Mouse (Mus musculus): ENCODE measurements around the gene Sntb2. TPM values are rescaled to one million over a fixed set of nuclear protein-coding genes. Genes with fewer than 3 reads are reported as not detected.

Sntb2 gene
- polyA plus RNA-seq, 2 experiments from 2014 or later: 3.1 to 6.1 TPM

DNA sequence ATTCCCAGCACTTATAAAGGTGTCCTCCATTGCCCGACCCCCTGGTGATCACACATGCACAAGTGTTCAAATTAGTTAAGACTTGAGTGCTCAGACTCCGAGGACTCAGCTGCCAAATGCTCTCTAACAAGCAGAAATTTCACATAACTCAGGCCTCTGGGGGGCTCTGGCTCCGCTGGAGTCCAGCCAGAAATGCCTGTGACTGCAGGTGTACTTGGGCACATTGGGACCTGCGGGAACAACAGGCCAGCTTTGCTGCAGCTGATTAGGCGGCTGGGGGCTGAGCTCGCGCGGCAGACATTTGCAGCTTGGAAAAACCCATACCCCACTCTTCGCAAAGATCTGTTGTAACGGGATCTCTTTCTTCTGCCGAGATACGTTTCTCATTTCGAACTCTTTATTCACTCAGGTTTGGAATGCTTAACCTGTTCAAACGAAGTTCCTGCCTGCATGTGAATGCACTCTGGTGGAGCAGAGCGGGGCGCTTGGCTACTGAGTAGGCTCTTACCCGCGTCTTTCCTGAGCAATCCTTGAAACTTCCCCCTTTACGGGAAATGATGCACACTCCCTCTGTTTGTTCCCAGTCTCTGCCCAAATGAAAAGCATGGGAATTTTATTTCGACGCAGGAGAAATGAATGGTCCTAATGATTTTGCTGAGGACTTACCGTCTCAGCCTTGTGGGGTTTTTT lies 3.0 kb upstream of the Sntb2 start:
- ATAC-seq: no peak

DNA sequence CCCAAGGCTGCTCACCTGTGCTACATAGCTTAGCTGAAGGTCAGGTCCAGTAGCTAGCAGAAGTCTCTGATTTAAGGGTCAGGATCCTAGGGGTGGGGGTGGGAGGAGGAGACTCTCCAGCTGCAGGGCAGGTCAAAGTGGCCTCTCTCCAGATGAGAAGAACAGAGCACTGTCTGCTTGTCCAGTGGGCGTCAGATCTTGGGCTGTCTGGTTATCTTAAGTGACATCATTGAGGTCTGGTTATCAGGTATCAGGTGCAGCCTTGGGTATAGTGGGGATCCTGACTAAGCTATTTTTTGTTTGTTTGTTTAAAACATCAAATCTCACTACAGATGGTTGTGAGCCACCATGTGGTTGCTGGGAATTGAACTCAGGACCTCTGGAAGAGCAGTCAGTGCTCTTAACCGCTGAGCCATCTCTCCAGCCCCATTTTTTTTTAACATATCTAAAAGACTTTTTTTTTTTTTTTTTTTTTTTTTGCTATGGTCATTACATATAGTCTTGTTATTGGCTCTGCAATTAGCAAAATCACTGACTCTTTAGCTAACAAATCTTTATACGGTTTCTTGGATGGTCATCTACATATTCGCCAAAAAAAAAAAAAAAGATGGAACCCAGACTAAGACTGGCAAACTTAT lies 1.9 kb upstream of the Sntb2 start:
- no peak for ATAC-seq

DNA sequence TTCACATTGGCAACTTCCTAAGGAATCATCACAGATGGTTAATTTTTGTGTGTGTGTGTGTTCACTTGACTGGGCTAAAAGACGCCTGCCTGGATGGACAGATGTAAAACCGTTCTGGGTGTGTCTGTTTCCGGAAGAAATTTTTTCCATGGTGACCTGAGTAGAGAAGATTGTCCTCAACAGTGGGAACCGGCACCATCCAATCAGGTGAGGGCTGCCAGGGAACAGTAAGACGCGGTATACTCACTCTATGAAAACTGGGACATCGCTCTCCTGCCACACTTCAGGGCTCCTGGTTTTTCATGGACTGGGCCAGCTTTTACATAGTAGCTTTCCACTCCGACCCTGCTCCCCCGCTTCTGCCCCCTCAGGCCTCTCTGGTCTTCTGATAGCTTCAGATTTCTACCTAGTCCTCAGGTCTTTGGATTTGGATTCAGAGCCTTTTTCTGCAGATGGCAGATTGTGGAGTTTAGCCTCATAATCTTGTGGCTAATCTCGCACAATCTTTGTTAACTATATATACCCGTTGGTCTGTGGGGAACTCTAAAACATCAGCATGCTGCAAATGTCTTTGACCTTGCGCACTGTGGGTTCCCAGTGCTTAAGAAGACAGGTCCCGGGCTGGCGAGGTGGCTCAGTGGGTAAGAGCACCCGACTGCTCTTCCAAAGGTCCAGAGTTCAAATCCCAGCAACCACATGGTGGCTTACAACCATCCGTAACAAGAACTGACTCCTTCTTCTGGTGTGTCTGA lies 1.1 kb upstream of the Sntb2 start:
- ATAC-seq: no peak

DNA sequence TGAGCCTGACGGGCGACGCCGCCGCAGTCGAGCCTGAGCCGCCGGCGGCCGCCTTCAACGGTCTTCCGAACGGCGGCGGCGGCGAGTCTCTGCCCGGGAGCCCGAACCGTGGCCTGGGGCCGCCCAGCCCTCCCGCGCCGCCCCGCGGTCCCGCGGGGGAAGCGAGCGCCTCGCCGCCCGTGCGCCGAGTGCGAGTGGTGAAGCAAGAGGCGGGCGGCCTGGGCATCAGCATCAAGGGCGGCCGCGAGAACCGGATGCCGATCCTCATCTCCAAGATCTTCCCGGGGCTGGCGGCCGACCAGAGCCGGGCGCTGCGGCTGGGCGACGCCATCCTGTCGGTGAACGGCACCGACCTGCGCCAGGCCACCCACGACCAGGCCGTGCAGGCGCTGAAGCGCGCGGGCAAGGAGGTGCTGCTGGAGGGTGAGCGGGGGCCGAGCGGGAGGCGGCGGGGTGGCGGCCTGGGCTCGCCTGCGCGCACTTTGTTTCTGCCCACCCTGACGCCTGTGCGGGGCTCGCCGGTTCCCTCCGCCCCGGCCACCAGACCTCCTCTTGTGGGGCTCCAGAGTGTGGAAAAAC lies 438 bp downstream of the Sntb2 start:
- peak; percentile 32 for ATAC-seq

DNA sequence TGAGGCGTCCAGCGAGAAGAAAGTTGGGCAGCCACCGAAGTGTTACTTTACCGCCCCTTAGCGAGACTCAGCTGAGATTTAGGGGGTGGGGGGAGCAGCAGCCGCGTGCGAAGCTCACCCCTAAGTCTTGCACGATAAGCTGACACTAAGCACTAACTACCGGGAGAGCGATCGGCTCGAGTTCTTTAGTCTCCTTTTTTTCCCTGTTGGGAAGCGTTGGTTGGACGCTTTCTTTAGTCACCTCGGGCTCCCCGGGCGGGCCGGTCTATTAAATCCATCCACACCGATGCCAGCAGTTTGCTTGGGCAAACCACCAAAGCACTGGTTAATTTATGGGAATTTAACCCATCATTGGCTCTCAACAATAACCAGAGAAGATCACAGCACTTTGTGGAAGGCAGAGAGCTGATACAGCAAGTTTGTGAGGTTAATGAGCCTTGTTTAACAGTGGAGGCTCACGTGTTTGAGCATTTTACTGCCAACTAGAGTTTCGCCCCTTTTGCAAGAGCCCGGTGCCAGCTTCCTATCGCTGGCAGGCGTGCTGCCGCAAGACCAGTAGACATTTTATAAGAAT lies 1.0 kb downstream of the Sntb2 start:
- peak; percentile 14 for ATAC-seq

DNA sequence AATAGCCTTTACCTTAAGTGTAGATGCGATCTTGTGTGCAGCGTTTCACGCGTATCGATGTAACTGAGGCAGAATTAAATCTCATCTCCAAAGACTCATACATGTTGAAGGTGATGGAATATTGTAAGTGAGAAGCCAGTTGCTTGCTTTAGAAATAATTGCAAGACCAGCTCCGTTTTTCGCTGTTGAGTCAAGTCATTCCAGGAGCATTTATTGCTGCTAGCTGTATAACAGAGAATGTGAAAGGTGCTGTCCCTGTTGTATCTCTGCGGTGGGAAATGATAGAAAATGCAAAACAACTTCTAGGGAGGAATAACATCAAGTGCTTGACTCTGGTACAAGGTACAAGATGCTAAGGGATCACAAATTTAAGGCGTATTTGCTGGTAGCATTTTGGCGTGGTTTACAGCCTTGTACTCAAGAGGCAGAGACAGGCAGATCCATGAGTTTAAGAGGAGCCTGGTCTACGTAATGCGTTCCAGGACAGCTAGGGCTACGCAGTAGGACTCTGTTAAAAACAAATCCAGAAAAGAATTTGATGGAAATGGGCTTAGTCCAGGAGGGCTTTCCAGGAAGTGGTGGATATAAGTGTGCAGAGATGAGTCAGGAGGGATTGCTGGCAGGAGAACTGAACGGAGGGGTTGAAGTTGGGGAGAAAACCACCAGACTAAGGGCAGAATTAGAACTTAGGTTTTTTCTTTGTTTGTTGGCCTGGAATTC lies 1.7 kb downstream of the Sntb2 start:
- ATAC-seq: peak; percentile 53

DNA sequence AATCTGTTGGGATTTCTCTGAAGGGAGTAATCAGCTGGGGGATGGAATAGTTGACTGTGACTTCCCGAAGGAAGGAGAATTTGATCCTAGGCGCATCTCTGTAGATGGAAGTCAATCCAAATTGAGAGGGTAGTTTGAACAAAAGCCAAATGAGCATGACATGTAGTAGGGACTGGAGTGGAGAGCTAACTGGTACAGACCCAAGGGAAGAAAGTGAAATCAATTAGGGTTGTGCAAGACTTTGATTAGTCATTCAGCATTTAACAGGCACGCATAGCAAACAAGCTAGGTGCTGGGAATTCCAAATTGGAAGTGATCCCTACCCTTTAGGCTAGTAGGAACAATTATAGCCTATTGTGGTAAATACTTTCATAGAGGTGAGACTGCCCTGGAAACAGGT lies 6.3 kb downstream of the Sntb2 start:
- no peak for ATAC-seq

DNA sequence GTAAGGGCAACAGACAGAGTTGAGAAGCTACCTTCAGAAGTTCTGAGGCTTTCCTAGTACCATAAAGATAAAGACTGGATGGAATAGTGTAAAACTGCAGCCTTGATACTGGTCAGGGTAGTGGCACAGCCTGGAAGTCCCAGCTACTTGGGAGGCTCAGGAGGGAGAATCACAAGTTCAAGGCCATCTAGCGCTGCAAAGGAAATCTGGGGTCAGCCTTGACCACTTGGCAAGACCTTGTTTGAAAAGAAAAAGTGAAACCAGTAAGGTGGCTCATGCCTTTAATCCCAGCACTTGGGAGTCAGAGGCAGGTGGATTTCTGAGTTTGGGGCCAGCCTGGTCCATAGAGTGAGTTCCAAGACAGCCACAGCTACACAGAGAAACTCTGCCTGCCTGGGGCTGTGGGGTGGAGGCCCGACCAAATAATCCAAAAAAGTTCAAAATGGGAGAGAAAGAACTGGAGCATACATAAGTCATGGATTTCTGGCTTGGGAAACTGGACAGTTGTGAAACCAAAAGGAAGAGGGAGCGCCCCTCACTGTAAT lies 8.4 kb downstream of the Sntb2 start:
- ATAC-seq: no peak

DNA sequence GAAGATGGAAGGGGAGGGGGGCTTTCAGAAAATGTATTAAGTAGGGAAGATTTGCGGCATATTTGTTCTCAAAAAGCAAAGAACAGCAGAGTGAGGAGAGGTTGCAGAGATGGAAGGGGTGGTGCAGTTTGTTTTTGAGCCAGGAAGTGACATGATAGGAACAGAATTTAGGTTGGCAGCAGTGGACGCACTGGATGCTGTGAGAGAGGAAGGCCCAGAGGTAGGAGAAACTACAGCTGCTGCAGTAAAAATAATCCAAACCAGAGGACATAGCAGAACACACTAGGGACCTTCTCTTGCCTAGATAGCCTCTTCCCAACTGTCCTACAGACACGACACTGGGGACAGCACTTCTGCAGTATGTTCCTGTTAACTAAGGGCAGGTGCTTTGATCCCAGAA lies 9.2 kb downstream of the Sntb2 start:
- no peak for ATAC-seq

DNA sequence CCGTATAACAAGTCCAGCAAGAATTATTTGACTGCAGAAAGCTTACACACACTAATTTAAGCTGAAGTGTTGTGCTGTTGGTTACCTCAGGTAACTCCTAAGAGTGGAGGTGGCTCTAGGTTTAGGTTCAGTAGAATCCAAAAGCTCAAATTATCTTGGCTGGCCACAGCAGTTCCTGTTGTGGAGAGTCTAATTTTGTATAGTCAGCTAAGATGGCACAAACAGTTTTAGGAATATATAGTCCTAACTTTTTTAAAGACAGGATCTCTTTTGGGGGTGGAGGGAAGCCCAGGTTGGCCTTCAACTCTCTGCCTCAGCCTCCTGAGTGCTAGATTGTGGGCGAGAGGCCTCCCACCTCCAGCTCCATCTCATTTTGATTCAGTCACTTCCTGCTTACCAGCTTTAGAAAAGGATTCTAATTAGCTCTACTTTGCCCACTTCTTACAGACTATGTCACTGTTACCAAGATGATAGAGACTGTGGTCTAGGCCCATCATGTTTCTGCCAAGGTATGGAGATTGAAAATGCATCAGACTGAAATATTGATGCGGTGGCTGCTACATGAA lies 13.2 kb downstream of the Sntb2 start:
- ATAC-seq: peak; percentile 36

DNA sequence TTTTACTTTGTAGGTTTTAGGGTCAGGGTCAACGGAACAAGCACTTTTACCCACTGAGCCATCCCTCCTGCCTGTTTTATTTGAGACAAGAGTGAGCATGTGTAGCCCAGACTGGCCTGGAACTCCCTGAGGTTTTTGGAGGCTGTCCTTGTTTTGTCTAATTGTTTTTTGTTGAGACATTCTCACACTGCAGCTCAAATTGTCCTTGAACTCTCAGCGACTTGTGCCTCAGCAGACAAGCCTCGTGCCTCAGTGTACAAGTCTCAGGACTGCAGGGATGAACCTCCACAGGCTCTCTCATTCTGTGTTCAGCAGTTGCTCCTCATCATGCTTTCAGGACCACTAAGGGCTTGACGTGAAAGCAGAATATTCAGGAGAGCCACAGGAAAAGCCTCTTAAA lies 16.2 kb downstream of the Sntb2 start:
- ATAC-seq: no peak

DNA sequence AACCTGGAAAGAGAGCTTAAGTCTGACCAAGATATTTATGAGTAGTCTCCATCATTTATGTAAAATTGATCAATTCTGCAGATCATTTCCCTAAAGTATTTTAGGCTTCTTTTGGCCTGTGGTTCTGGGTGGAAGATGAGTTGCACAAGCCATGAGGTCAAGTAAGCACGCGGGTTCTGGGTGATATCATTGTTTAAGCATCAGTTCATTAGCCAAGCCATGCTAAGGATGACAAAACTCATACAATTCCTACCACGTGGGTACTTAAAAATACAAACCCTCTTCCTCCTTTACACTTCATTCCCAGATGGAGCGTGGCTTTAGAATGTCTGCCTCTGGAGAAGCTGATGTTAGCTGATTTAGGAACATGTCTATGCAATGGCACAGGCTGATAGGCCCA lies 18.0 kb downstream of the Sntb2 start:
- no peak for ATAC-seq

DNA sequence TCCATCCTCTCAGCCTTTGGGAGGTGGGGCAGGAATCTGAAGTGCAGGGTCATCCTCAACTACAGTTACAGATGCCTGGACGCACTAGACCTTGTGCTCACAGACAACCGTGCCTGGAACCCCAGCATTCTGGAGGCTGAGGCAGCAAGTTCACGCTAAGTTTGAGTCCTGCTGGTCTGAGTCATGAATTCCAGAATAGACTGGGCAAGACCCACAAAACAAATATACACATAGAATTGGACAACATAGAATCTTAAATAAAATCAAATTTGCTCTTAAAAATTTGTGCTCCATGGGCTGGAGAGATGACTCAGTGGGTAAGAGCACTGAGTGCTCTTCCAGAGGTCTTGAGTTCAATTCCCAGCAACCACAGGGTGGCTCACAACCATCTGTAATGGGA lies 21.5 kb downstream of the Sntb2 start:
- ATAC-seq: no peak

DNA sequence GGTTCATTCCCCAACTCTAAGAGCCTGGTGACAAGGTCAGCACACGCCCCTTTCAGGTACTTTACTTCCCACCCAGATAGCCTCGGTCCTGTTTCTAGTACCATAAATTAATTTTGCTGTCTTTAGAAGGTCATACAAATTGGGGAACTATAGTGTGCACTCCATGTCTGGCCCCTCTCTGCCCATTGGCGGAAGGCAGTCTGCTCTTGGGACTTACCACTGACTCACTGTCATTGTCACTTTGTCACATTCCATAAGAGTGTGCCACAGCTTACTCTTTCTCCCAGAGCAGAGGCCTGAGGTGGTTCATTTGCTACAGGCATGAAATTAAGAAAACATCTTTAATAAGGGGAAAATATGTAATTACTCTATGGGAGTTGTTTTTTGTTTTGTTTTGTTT lies 22.7 kb downstream of the Sntb2 start:
- no peak for ATAC-seq

DNA sequence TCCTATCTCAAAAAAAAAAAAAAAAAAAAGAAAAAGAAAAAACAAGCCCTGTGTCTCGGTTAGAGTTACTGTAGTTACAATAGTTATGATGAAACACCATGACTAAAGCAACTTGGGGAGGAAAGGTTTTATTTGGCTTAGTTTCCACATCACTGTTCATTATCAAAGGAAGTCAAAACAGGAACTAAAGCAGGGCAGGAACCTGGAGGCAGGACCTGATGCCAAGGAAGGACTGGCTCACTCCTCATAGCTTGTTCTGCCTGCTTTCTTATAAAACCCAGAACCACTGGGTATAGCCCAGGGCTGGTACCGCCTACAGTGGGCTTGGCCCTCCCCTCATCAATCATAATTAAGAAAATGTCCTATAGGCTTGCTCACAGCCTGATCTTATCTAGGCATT lies 24.1 kb downstream of the Sntb2 start:
- ATAC-seq: no peak

DNA sequence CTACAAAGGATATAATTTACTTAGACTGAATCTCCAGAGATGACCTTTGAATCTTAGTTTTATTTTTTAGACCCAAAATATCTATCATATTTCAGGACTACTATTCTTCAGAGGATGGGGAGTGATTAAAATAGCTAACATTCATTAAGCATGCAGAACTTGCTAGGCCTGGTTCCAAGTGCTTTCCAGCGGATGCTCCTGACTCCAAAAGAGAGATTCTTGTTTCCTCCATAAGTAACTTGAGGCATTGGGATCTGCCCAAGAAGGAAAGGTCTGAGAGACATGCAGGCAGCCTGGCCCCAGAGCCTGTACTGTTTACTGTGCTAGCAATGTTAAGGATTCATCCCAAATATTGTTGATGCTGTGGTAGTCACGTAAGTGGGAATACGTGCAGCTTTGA lies 26.8 kb downstream of the Sntb2 start:
- no peak for ATAC-seq

DNA sequence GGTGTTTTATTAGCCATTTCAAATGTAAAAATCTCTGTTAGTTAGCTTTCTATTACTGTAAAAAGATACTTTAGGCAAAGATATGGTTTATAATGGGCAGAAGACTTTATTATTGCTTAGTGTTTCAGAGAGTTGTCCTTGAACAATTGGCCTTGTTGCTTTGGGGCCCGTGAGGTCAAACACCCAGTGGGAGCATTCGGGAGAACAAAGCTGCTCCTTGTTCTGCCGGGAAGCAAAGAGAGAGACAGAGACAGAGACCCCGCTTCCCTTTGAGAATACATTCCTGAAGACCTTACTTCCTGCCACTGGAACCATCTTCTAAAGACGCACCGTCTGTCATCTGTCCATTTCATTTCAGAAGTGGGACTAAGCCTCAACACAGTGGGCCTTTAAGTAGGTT lies 27.8 kb downstream of the Sntb2 start:
- ATAC-seq: no peak

DNA sequence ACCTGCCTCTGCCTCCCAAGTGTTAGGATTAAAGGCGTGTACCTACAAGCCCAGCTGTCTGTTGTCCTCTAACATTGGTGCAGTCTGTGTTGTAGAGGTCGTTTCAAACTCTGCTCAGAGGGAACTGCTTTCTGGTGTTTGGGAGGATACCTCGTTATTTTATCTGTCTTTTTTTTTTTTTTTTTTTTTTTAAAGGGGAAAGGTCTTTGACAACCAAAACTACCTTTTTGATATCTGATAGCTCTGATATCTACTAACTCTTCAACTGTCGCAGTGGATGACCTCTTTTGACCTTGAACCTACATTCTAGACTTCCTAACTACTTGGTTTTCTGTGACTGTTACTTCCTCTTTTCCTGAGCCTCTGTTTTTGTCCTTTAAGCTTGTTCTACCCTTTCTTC lies 29.0 kb downstream of the Sntb2 start:
- ATAC-seq: no peak

DNA sequence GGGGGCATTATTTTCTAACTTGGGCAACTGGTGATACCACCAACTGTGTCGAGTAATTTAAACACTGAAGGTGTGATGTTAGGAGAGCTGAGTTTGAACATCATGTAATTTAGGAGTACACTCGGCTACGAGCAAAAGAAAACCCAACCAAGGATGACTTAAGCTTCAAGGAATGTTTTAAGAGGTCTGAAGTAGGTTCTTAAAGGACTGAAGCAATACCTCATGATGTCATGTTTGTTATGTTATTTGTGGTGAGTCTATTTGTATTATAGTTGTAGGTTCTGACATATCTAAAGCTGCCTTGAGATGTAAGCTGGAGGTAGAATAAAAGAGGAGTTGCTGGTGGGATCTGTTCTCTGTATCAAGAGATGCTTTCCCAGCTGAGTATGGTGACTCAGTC lies 34.4 kb downstream of the Sntb2 start:
- no peak for ATAC-seq

DNA sequence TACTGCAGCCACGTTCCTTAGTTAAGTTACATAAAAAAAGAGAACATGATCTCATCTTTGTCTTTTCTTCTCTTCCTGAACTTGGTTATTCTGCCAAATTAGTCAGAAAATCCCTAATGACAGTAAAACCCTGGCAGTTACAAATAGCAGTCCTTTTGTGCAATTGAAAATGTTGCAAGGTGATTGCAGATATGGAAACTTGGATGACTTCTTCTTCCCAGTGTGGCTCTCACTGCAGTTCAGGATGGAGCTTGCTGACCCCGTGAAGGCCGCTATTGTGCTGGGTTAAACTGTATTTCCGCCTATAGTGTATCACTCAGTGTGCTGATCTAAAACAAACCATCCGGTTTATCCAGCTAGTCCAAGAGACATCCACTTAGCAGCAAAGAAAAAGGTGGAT lies 36.4 kb downstream of the Sntb2 start:
- ATAC-seq: no peak

DNA sequence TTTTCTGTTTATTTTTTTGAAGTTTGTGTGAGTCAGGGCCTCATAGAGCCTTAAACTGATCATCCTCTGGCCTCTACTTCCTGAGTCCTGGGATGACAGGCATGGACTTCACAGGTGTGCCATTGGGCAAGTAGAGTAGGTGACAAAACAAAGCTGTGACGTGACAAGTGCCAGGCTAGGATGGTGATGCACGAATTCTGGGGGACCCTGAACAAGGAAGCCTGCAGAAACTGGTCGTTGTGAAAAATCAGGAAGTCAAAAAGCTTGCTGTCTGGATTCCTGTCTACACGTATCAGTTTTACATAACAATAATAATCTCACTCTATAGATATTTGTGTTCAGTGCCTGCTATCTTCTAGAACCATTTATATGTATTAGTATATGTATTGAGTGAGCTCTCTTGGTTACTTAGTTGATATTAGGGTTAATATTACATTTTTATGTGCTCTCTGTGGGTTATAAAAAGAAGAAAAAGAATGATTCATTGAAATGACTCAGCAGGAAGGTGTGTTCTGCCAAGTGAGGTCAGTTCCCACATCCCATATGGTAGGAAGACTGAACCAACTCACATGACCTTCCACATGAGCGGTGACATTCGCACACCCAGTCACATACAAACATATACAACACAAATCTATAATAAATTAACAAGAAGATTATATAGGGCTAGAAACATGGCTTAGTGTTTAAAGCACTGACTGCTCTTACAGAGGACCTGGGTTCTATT lies 37.2 kb downstream of the Sntb2 start:
- no peak for ATAC-seq
